Mouse (Mus musculus) lung, embryonic 14.5 days (tissue): Measurements from ENCODE around the gene AC124108.1. TPM values are rescaled to one million over a fixed set of nuclear protein-coding genes. Genes with fewer than 3 reads are reported as not detected.

Experiments
- ATAC-seq: fragments of 200-750 bp; cut with Nextera tagmentation; 2 replicates; pipeline ENCODE4 v1.8.0; 2017; ENCODE audit warnings: mild to moderate bottlenecking, moderate TSS enrichment, moderate library complexity; ENCODE audit not compliant: insufficient read depth
- DNase-seq: peaks from one replicate; pipeline ENCODE4 v3.0.0-alpha.2; 2015
- H3K27ac ChIP-seq: fragments of 300-500 bp; sonication (generic); 2 replicates; pipeline ENCODE4 v1.5.1; 2014; ENCODE audit warnings: low read depth, mild to moderate bottlenecking, moderate library complexity
- H3K27me3 ChIP-seq: fragments of 300-500 bp; sonication (generic); 2 replicates; pipeline ENCODE4 v1.6.1; 2014; ENCODE audit warnings: low read length, control low read depth; ENCODE audit not compliant: insufficient read depth
- H3K36me3 ChIP-seq: fragments of 300-500 bp; sonication (generic); 2 replicates; pipeline ENCODE4 v1.6.1; 2014; ENCODE audit warnings: control low read depth; ENCODE audit not compliant: insufficient read depth
- H3K4me1 ChIP-seq: fragments of 300-500 bp; sonication (generic); 2 replicates; pipeline ENCODE4 v1.6.1; 2014; ENCODE audit warnings: antibody characterized with exemption, control low read depth; ENCODE audit not compliant: insufficient read depth
- H3K4me2 ChIP-seq: fragments of 300-500 bp; sonication (generic); 2 replicates; pipeline ENCODE4 v1.6.1; 2014; ENCODE audit warnings: mild to moderate bottlenecking
- H3K4me3 ChIP-seq: fragments of 300-500 bp; sonication (generic); 2 replicates; pipeline ENCODE4 v1.5.1; 2014; ENCODE audit warnings: low read depth, low read length
- H3K9ac ChIP-seq: fragments of 300-500 bp; sonication (generic); 2 replicates; pipeline ENCODE4 v1.6.1; 2014
- H3K9me3 ChIP-seq: fragments of 300-500 bp; sonication (generic); 2 replicates; pipeline ENCODE4 v1.6.1; 2016; ENCODE audit warnings: low read depth, low read length, control low read depth
- CTCF ChIP-seq: IDR thresholded peaks from 2 replicates; pipeline ENCODE4 v1.5.1; 2016; ENCODE audit warnings: antibody characterized with exemption, low read depth
- WGBS: fragments of 180-500 bp; shearing (Covaris S2); extraction: QIAGEN DNeasy Blood & Tissue Kit; methylation state at CpG from one replicate; pipeline ENCODE4 v1.1.7; 2014; 5-methylcytosine and 5-hydroxymethylcytosine counted together
- polyA plus RNA-seq: library from polyadenylated mRNA; unstranded; fragments of >200 nt; fragmentation: Nextera tagmentation; extraction: Ambion mirVana; gene quantifications from 2 replicates; pipeline ENCODE4 v1.2.1, GENCODE M21; 2014

Gene AC124108.1
- polyA plus RNA-seq, 1 experiment from 2014 or later: 1.0 TPM

- no peak for TF ChIP-seq CTCF
Observed at GRCm38 (mm10) chr1:132149410-132149809, 41.8 kb upstream of the AC124108.1 start.

GRCm38 (mm10) chr1:132150171-132150570 is 41.1 kb upstream of the AC124108.1 start:
- Histone ChIP-seq H3K9me3 (no peaks in the 10 kb centered on the region), H3K4me3 (no peak overlapping the region), H3K36me3 (no peaks in the 10 kb centered on the region), H3K9ac (no peak overlapping the region), H3K27ac (no peak overlapping the region), H3K27me3 (no peaks in the 10 kb centered on the region), H3K4me1 (peaks cover 5% of the 10 kb centered on the region; the same call in 1 of the 2 replicates), H3K4me2 (no peak overlapping the region)
- WGBS: 46% methylated on average over 1 of the region's 1 CpGs
- no peak for TF ChIP-seq CTCF
- no peak for ATAC-seq
- DNase-seq: no peak

More at GRCm38 (mm10) chr1:132149410-132149809, 41.8 kb upstream of the AC124108.1 start:
- H3K27me3 ChIP-seq: no peaks in the 10 kb centered on the region
- H3K4me3 ChIP-seq: no peak overlapping the region
- no peak overlapping the region for H3K27ac ChIP-seq
- WGBS: 57% methylated on average over 2 of the region's 2 CpGs
- no peak overlapping the region for H3K4me2 ChIP-seq
- DNase-seq (no peak), ATAC-seq (no peak)
- H3K9me3 ChIP-seq: no peaks in the 10 kb centered on the region
- H3K36me3 ChIP-seq: no peaks in the 10 kb centered on the region
- H3K4me1 ChIP-seq: peaks cover 5% of the 10 kb centered on the region; the same call in 1 of the 2 replicates
- no peak overlapping the region for H3K9ac ChIP-seq

GRCm38 (mm10) chr1:132150817-132151601 is 40.2 kb upstream of the AC124108.1 start:
- no peaks in the 10 kb centered on the region for H3K36me3 ChIP-seq
- WGBS: 60% methylated on average over 15 of the region's 15 CpGs
- ATAC-seq: no peak
- no peak for TF ChIP-seq CTCF
- no peaks in the 10 kb centered on the region for H3K9me3 ChIP-seq
- H3K4me2 ChIP-seq: no peak overlapping the region
- H3K27me3 ChIP-seq: no peaks in the 10 kb centered on the region
- no peak overlapping the region for H3K9ac ChIP-seq
- no peak overlapping the region; the same call in 1 of the 2 replicates for H3K27ac ChIP-seq
- peaks cover 5% of the 10 kb centered on the region; the same call in 1 of the 2 replicates for H3K4me1 ChIP-seq
- DNase-seq: no peak
- H3K4me3 ChIP-seq: no peak overlapping the region

GRCm38 (mm10) chr1:132151908-132152307 is 39.3 kb upstream of the AC124108.1 start:
- WGBS: 42% methylated on average over 2 of the region's 2 CpGs
- H3K27ac ChIP-seq: no peak overlapping the region

GRCm38 (mm10) chr1:132153086-132153690 is 38.1 kb upstream of the AC124108.1 start:
- Histone ChIP-seq H3K9ac (no peak overlapping the region), H3K4me2 (no peak overlapping the region), H3K9me3 (no peaks in the 10 kb centered on the region), H3K27me3 (no peaks in the 10 kb centered on the region), H3K36me3 (no peaks in the 10 kb centered on the region), H3K27ac (no peak overlapping the region), H3K4me3 (no peak overlapping the region), H3K4me1 (peaks cover 5% of the 10 kb centered on the region; the same call in 1 of the 2 replicates)
- DNase-seq (no peak), ATAC-seq (no peak)
- WGBS: 60% methylated on average over 15 of the region's 15 CpGs
- no peak for TF ChIP-seq CTCF

More at GRCm38 (mm10) chr1:132151908-132152307, 39.3 kb upstream of the AC124108.1 start:
- Histone ChIP-seq H3K9me3 (no peaks in the 10 kb centered on the region), H3K27me3 (no peaks in the 10 kb centered on the region), H3K4me3 (no peak overlapping the region), H3K4me1 (peaks cover 5% of the 10 kb centered on the region; the same call in 1 of the 2 replicates), H3K9ac (no peak overlapping the region), H3K4me2 (no peak overlapping the region), H3K36me3 (no peaks in the 10 kb centered on the region)
- no peak for TF ChIP-seq CTCF
- ATAC-seq (no peak), DNase-seq (no peak)

GRCm38 (mm10) chr1:132153691-132154090 is 37.6 kb upstream of the AC124108.1 start:
- H3K27ac ChIP-seq: no peak overlapping the region
- H3K4me2 ChIP-seq: no peak overlapping the region
- no peaks in the 10 kb centered on the region for H3K27me3 ChIP-seq
- 21% methylated on average over 8 of the region's 8 CpGs for WGBS
- peaks cover 5% of the 10 kb centered on the region; the same call in 1 of the 2 replicates for H3K4me1 ChIP-seq
- no peaks in the 10 kb centered on the region for H3K9me3 ChIP-seq
- ATAC-seq (no peak), DNase-seq (no peak)
- no peak overlapping the region for H3K4me3 ChIP-seq
- H3K36me3 ChIP-seq: no peaks in the 10 kb centered on the region
- H3K9ac ChIP-seq: no peak overlapping the region
- TF ChIP-seq CTCF: no peak

- Histone ChIP-seq H3K4me1 (no peaks in the 10 kb centered on the region), H3K9ac (no peak overlapping the region), H3K36me3 (no peaks in the 10 kb centered on the region), H3K27ac (no peak overlapping the region), H3K4me2 (0 out of 2 replicates have a peak overlapping the region, but pooled peaks have one; percentile 13), H3K27me3 (0 out of 2 replicates have a peak, but pooled peaks cover 6% of the 10 kb centered on the region), H3K9me3 (no peaks in the 10 kb centered on the region), H3K4me3 (no peak overlapping the region)
- peak; percentile 96 for TF ChIP-seq CTCF
- ATAC-seq (peak; percentile 25; the same call in 1 of the 2 replicates), DNase-seq (peak; percentile 95)
- 10% methylated on average over 6 of the region's 6 CpGs for WGBS
Observed at GRCm38 (mm10) chr1:132155737-132156136, 35.5 kb upstream of the AC124108.1 start.
